Mouse (Mus musculus) cortical plate, adult 2 months (tissue): ENCODE measurements around the gene Leo1. TPM values are rescaled to one million over a fixed set of nuclear protein-coding genes. Genes with fewer than 3 reads are reported as not detected.
"Not testable (repeated sequence)": the region's sequence is repeated elsewhere in the genome, so short reads cannot be mapped to it uniquely, and the experiment has no call there.

Experiments
- H3K27ac ChIP-seq: fragments of 200-500 bp; 2 replicates; pipeline ENCODE4 v1.5.1; 2012; ENCODE audit warnings: low read length, control low read depth, inconsistent platforms; ENCODE audit not compliant: insufficient read depth
- H3K4me1 ChIP-seq: fragments of 200-500 bp; 2 replicates; pipeline ENCODE4 v1.6.1; 2011; ENCODE audit warnings: low read length; ENCODE audit not compliant: control insufficient read depth, insufficient read depth
- H3K4me3 ChIP-seq: fragments of 200-500 bp; 2 replicates; pipeline ENCODE4 v1.5.1; 2011; ENCODE audit warnings: mild to moderate bottlenecking, low read length, control low read depth; ENCODE audit not compliant: insufficient read depth
- CTCF ChIP-seq: fragments of 200-500 bp; IDR thresholded peaks from 2 replicates; pipeline ENCODE4 v1.5.1; 2011; ENCODE audit warnings: mild to moderate bottlenecking, control low read depth, low read length; ENCODE audit not compliant: insufficient read depth; ENCODE audit errors: extremely low read depth
- POLR2A ChIP-seq: fragments of 200-500 bp; IDR thresholded peaks from 2 replicates; pipeline ENCODE4 v1.6.1; 2011; ENCODE audit warnings: mild to moderate bottlenecking, low read length, control low read depth; ENCODE audit not compliant: insufficient read depth; ENCODE audit errors: extremely low read depth
- polyA plus RNA-seq: library from polyadenylated mRNA; depleted of rRNA; stranded (reverse); fragments of >200 nt; gene quantifications from 2 replicates; pipeline ENCODE4 v1.2.3, GENCODE M21; 2012

Gene Leo1
- polyA plus RNA-seq, 1 experiment: 12.9 TPM

DNA sequence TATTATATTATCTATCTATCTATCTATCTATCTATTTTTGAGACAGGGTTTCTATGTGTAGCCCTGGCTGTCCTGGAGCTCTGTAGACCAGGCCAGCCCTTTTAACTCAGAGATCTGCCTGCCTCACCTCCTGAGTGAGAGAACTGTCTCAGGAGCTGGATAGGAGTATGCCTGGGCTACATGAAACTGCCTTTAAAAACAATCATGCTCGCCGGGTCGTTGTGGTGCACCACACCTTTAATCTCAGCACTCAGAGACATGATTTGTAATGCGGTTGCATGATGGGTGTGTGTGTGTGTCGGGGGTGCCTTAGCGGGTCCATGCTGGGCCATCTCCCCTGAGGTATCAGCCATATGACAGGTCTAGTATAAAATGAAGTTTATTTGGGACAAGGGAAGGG lies 6.5 kb upstream of the Leo1 start:
- H3K27ac ChIP-seq: no peak overlapping the region
- TF ChIP-seq POLR2A (no peak), CTCF (no peak)
- no peak overlapping the region for H3K4me3 ChIP-seq
- no peaks in the 10 kb centered on the region for H3K4me1 ChIP-seq

DNA sequence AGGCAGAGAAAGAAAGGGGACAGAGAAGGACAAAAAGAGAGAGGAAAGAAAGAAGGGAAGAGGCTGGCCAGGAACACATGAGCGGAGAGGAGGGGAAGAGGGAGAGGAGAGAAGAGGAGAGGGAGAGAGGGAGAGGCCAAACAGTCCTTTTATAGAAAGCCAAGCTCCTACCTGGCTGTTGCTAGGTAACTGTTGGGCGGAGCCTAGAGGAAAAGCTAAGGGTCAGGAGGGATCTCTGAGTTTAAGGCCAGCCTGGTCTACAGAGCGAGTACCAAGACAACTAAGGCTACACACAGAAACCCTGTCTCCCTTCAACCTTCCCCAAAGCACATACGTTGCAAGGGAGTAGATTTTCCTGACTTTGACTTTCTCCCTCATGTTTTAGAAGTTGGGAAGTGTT lies 6.0 kb upstream of the Leo1 start:
- H3K4me3 ChIP-seq: no peak overlapping the region
- TF ChIP-seq POLR2A (no peak), CTCF (no peak)
- H3K4me1 ChIP-seq: no peaks in the 10 kb centered on the region
- no peak overlapping the region for H3K27ac ChIP-seq

DNA sequence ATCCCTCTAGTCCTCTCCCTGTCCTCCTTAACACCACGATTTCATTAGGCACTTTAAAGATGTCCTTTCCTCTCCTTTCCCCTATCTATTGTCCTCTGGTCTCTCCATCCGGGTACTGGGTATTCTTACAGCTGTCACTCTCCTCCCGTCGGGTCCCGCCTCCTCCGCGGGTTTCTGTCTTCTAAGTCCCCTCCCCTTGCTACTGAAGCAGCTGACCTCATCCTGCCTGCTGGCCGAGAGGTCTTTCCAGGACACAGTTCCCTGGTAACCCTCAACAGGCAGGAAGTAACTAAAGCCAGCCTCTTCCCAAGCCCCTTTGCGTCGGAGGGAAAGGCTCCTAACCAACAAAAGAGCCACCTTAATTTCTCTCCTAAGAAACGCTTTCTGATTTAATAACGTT lies 5.4 kb upstream of the Leo1 start:
- TF ChIP-seq POLR2A (no peak), CTCF (no peak)
- Histone ChIP-seq H3K4me1 (no peaks in the 10 kb centered on the region), H3K4me3 (no peak overlapping the region), H3K27ac (0 out of 2 replicates have a peak overlapping the region, but pooled peaks have one; percentile 19)

DNA sequence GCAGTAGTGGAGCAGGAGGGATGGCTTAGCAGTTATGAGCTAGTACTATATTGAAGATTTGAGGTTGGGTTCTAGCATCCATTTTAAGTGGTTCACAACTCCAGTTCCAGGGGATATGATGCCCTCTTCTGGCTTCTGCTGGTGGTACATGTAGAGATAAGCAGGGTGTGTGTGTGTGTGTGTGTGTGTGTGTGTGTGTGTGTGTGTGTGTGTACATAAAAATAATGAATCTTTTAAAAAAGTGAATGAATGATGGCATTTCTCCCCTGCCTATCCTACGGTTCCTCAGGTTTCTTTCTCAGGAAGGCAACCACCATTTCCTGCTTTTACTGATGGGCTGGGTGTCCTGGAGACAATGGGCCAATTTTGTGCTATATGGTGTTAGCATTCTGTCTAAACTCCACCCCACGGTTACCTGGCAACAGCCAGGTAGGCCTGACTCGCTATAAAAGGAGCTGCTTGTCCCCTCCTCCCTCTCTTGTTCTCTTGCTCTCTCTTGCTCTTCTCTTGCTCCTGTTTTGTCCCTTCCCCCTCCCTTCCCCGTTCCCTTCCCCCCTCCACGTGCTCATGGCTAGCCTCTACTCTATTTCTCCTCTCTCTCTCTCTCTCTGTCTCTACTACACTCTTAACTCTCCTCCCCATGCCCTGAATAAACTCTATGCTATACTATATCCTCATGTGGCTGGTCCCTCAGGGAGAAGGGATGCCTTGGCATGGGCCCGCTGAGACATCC lies 3.5 kb upstream of the Leo1 start:
- TF ChIP-seq CTCF: peak; percentile 32; the same call in 1 of the 2 replicates
- TF ChIP-seq POLR2A: no peak

DNA sequence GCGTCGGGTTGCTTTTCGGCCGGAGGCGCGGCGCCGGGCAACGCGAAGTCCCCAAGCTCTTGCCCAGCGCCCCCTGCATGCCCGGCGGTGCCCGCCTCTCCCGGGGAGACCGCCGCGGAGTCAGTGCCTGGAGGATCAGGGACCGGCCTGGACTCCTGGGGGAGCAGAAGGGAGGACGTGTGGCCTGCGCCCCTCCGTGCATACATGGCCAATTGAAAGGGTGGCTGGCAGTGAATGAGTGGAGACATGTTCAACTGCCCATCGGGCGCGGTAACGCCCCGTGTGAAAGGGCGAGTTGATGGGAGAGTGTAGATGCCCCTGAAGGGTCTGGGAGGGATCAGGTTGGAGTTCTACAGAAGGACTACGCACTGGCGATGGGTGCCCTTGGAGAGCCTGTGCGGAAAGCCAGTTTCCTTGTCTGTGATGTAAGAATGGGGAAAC lies 387 bp downstream of the Leo1 start:
- Histone ChIP-seq H3K4me3 (peak overlapping the region; percentile 96), H3K27ac (no peak overlapping the region), H3K4me1 (peaks cover 3% of the 10 kb centered on the region; the same call in 1 of the 2 replicates)
- TF ChIP-seq POLR2A (no peak), CTCF (no peak)

More for the DNA sequence above, 3.5 kb upstream of the Leo1 start:
- peaks cover 3% of the 10 kb centered on the region; the same call in 1 of the 2 replicates for H3K4me1 ChIP-seq
- H3K4me3 ChIP-seq: no peak overlapping the region
- H3K27ac ChIP-seq: no peak overlapping the region

DNA sequence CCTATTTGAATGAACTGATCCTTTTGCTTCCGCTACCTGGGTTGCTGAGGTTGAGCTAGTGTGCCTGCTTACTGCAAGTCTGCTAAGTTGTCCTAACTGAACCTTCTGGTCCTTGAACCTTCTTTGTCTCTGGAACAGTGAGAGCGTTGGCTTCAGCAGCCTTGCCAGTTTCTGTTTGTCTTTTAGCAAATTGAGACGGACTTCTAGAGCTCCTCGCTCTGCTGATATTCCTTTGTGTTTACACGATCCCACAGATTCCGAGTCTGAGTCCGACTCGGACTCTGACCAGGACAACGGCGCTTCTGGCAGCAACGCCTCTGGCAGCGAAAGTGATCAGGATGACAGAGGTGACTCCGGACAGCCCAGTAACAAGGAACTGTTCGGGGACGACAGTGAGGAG lies 3.7 kb downstream of the Leo1 start:
- no peak overlapping the region for H3K4me3 ChIP-seq
- TF ChIP-seq CTCF: no peak
- TF ChIP-seq POLR2A: no peak
- H3K27ac ChIP-seq: no peak overlapping the region
- peaks cover 3% of the 10 kb centered on the region; the same call in 1 of the 2 replicates for H3K4me1 ChIP-seq

DNA sequence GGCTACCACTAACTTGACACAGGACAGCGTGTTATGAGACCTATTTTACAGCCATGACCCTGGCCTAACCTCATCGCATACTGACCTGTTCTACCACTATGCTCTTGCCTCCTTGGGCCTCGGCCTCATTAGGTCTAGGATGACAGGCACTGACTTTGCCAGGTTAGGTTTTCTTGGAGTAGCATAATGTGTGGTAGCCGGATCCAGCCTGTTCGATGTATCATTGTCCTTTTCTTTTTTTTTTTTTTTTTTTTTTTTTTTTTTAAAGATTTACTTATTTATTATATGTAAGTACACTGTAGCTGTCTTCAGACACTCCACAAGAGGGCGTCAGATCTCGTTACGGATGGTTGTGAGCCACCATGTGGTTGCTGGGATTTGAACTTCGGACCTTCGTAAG lies 5.2 kb downstream of the Leo1 start:
- not testable (repeated sequence) for H3K4me3 ChIP-seq, H3K27ac ChIP-seq, H3K4me1 ChIP-seq

DNA sequence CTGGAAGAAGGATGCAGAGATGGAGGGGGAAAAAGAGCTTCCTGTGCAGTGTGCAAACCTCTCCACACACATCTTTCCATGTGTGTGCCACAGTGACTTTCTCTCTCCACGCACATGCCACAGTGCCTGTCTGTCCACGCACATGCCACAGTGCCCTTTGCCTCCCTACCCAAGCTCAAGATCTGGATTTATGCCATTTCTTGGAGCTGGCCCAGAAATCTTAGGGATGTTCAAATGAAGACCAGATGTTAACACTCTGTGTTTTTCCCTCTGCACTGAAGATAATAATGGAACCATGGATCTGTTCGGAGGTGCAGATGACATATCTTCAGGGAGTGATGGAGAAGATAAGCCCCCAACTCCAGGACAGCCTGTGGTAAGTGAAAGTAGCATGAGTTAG lies 6.7 kb downstream of the Leo1 start:
- no peaks in the 10 kb centered on the region for H3K4me1 ChIP-seq
- H3K27ac ChIP-seq: no peak overlapping the region
- TF ChIP-seq POLR2A: no peak
- H3K4me3 ChIP-seq: no peak overlapping the region

DNA sequence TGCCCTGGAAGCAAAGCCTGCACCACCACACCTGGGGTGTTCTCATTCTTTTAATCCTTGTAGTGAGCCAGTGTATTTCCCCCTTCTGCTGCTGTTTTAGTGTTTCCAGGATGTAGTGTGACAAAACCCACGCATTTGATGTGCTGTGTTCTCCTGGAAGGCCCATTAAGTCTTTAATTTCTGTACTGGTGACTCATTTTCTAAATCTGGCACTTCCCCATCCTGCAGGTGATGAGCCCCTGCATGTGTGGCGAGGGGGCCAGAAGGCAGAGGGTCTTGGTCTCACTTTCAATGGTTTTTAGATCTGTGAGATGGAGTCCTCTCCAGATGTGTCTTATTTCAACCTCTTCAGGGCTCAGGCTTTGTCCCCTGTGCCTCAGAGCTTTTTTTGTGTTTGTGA lies 12.7 kb downstream of the Leo1 start:
- no peak for TF ChIP-seq POLR2A
- TF ChIP-seq CTCF: no peak
- Histone ChIP-seq H3K4me3 (no peak overlapping the region), H3K4me1 (no peaks in the 10 kb centered on the region), H3K27ac (no peak overlapping the region)

DNA sequence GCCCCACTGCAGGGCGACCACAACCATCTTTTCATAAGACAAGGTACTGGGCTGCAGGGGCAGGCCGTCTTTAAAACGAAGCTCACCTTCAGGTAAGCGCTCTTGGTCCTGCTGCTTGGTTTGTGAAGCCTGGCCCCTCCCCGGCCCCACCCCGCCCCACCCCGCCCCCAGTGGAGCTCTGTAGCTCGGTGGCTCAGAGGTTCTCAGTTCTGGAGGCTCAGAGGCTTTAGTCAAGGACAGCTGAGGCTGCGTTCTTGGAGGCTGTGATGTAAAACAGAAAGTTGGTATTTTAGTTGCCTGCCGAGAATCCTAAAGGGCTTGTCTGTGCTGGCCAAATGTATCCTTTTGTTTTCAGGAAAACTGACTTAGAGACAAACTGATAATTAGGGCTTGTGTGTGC lies 14.4 kb downstream of the Leo1 start:
- TF ChIP-seq CTCF (no peak), POLR2A (no peak)

More for the DNA sequence above, 14.4 kb downstream of the Leo1 start:
- Histone ChIP-seq H3K27ac (no peak overlapping the region), H3K4me3 (no peak overlapping the region), H3K4me1 (no peaks in the 10 kb centered on the region)
